Mouse (Mus musculus): ENCODE data around the gene Gp5. TPM values are rescaled to one million over a fixed set of nuclear protein-coding genes. Genes with fewer than 3 reads are reported as not detected.
A peak's percentile ranks its signal among the peaks of the same experiment; 100 is the strongest.

Gene Gp5
- polyA plus RNA-seq, 1 experiment, result 0.15 TPM

- no peak for DNase-seq (ENCODE audit: low spot score)
These were observed 29.8 kb downstream of the Gp5 start for GRCm38 (mm10) chr16:30280676-30281297.

DNA sequence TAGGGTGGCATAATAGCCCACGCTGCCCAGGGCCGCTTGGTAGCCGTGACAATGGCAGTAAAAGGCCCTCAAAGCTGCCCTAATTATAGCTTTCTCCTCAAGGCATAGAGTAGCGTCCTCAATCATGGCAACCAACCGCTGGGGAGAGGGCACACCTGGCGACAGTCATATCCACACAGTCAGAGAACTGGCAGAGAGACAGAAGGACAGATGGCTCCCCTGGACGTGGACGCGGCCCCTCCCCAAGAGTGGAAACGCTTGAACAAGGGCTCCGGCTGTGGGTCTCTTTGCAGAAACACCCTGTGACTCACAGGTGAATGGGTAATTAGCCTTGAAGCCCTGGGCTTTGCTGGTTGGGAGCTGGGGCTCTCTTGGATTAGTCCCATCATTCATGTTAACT, 32.2 kb downstream of the Gp5 start:
- DNase-seq (ENCODE audit: low spot score), result no peak

DNA sequence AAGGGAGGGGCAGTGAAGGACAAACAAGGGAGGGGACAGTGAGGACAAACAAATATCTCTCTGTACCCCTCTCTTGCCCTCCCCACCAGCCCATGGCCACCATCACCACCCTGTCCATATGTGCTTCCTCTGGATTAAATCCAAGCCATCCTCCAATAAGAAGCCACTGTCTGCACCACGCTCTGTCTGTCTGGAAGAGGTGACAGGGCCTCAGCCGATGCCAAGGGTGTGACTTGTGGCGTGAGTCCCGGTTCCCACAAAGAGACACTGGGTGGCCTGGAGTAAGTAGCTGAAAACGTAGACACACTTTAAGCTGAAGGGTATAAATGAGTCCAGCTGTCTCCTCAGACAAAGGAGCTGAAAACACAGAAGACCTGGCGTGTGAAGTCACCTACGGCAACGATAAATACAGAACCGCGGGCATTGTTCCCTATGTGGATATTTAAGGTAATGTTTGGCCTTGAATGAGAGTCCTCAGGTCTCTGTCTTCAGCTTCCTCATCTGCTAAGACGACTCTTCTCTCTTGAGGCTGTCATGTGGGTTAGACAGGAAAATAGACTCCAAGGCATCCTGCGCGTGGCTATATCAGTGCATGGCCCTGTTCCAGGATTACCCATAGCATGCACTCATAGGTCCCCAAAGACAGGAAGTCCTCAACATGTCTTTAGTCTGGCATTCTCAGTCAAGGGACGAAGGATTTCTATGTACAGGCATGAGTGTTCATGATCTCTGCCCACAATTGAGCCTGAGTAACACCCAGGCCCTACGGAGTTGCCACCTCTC, 34.8 kb downstream of the Gp5 start:
- no peak for DNase-seq (ENCODE audit: low spot score)

DNA sequence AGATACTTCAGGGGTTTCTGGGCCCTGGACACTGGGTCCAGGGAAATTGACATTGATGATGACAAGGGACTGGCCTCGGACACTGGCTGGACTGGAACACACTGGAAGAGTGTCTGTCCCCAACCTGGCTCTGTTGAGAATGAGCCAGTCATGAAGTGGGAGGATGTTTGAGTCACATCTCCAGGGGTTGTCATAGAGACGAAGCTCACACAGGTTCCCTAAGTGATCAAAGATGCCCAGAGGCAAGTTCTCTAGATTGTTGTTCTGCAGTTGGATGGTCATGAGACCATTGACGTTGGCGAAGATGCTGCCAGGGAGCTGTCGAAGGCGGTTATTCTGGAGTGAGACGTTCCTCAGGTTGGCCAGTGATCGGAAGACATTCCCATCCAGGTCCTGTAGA, 37.5 kb downstream of the Gp5 start:
- DNase-seq (ENCODE audit: low spot score), result no peak

- DNase-seq (ENCODE audit: low spot score), result no peak
These were observed 38.5 kb downstream of the Gp5 start for GRCm38 (mm10) chr16:30271941-30272595.

- no peak for DNase-seq (ENCODE audit: low spot score)
These were observed 39.3 kb downstream of the Gp5 start for GRCm38 (mm10) chr16:30271223-30271761.

- no peak for DNase-seq (ENCODE audit: low spot score)
These were observed 43.2 kb downstream of the Gp5 start, which contains the start of gene Cpn2 for GRCm38 (mm10) chr16:30267359-30267758. Gene Cpn2, minus strand, starts transcription at chr16:30267499.

DNA sequence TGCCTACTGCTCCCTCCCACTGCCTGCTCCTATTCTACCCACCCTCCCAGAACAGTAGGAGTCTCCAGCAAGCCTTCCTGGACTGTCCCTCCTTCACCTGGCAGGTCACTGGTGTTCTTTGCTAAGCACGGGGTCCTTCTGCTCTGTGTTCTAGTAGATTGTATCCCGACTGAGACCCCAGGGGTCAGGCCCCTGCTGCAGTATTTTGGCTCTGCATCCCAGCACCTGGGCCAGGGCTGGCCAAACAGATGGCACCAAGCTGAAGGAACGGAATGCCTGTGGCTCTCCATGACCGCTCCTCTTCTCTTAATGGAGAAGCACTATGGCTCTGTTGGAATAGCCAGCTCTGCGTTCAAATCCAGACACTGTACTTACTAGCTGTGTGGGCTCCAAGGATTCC, 44.0 kb downstream of the Gp5 start:
- DNase-seq (ENCODE audit: low spot score), result no peak

DNA sequence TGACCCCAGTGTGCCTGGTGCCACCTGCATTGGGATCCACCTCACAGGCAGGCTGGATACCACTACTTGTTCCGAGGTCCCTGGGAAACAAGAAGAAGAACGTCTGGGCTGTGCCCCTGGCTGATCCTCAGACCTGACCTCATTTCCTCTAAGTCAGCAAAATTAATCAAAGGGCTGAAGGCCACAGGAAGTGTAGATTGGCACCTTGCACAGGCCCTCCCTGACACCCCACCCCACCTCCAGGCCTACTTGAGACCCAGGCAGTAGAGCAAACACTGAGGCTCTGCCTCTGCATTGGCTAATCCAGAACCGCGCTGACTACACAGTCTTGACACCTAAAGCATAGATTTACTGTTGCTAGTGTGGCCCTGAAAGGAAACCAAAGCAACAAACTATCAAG, 45.0 kb downstream of the Gp5 start:
- DNase-seq (ENCODE audit: low spot score), result no peak

DNA sequence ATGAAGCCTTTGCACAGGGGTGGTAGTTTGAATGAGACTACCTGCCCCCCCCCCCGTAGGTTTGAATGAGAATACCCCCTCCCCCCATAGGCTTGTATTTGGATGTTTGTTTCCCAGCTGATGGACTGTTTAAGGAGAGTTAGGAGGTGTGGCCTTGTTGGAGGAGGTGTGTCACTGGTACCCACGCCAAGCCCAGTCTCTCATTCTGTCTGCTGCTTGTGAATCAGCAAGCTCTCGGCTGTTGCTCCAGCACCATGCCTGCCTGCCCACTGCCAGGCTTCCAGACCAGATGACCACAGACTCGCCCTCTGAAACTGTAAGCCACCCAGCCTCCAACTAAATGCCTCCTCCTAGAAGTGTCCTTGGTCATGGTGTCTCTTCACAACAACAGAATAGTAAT, 47.4 kb downstream of the Gp5 start:
- no peak for DNase-seq (ENCODE audit: low spot score)

GRCm38 (mm10) chr16:30262664-30263063, 47.9 kb downstream of the Gp5 start:
- peak; percentile 48 for DNase-seq (ENCODE audit: low spot score)

- no peak for DNase-seq (ENCODE audit: low spot score)
These were observed 48.4 kb downstream of the Gp5 start for GRCm38 (mm10) chr16:30262157-30262556.

- DNase-seq (ENCODE audit: low spot score), result no peak
These were observed 49.2 kb downstream of the Gp5 start for GRCm38 (mm10) chr16:30261341-30261740.

DNA sequence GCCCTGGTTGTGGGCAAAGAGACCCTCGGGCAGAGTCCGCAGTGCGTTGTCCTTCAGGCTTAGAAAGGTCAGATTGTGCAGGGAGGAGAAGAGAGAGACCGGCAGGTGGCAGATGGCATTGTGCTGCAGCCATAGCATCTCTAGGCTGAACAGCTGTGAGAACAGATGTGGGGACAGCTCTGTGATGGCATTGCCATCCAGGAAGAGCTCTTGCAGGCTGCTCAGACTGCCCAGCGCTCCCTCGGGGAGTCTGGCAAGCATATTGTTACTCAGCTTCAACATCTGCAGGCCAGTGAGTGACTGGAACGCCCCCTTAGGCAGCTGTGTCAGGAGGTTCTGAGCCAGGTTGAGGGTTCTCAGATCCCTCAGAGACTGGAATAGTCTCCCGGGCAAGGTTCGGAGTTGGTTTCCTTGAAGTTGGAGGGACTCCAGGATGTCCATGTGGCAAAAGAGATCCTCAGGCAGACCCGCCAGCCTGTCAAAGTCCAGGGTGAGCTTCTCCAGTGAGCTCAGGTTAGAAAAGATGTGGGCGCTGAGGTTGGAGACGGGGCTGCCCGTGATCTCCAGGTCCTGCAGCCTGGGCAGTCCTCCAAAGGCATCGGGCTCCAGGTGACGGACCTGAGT, 50.5 kb downstream of the Gp5 start:
- no peak for DNase-seq (ENCODE audit: low spot score)

DNA sequence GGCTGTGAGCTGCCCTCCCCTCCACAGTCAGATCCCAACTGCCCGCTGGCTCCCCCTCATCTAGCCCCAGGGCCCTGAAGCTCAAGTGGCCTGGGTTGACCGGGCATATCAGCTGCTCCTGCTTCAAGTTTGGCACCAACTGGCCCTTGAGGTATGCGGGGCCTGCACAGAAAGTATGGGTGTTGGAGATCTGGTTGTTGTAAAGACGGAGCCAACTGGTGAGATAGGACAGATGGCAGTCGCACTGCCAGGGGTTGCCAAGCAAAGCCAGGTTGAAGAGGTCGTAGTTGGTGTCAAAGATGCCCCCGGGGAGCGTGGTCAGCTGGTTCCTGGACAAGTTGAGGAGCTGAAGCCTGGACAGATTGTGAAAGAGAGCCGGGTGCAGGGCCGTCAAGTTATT, 51.1 kb downstream of the Gp5 start:
- no peak for DNase-seq (ENCODE audit: low spot score)

GRCm38 (mm10) chr16:30258441-30258840, 52.1 kb downstream of the Gp5 start:
- no peak for DNase-seq (ENCODE audit: low spot score)

DNA sequence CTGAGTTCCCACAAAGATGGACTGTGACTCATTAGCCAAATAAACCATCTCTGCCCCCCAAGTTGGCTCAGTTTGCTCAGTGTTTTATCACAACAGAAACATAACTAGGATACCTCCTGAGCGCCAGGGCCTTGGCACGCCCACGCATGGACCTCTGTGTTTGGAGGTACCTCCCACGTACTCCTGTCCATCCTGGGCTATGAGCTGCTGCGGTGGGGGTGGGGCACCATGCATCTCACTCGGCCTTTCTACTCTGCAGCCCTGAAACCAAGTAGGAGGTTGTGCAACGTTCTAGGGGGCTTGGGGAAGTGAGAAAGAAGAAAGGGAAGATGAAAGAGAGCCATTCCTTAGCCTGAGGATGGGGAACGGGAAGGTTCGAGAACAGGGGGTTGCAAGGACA, 52.9 kb downstream of the Gp5 start:
- DNase-seq (ENCODE audit: low spot score), result no peak

Other genes starting within 250 kb of the Gp5 start
- 112 and 154 TPM in 2 replicates for gene Hes1, start 246.4 kb downstream of the Gp5 start, polyA plus RNA-seq (2012; rRNA removed)
- gene Cpn2, start 43.3 kb downstream of the Gp5 start, polyA plus RNA-seq (2012; rRNA removed), result not detected in 2 replicates
- gene Lrrc15, start 27.5 kb downstream of the Gp5 start, polyA plus RNA-seq (2012; rRNA removed), result 0.13 and 0.15 TPM in 2 replicates
- 42.8 and 45.2 TPM in 2 replicates for gene Atp13a3, start 95.2 kb upstream of the Gp5 start, polyA plus RNA-seq (2012; rRNA removed)
- gene Tmem44, start 240.1 kb upstream of the Gp5 start, polyA plus RNA-seq (2012; rRNA removed), result 6.2 and 6.3 TPM in 2 replicates

All from urinary bladder, adult 2 months (tissue).